Mouse (Mus musculus) G1E (cell line): Measurements from ENCODE around the gene Stoml1. TPM values are rescaled to one million over a fixed set of nuclear protein-coding genes. Genes with fewer than 3 reads are reported as not detected.

ENCODE experiments used
- ATAC-seq: 2 replicates; pipeline ENCODE4 v1.8.0; 2016; ENCODE audit warnings: mild to moderate bottlenecking; ENCODE audit not compliant: insufficient number of reproducible peaks, poor library complexity, low FRiP score, severe bottlenecking; ENCODE audit errors: extremely low read depth
- DNase-seq: peaks from one replicate; pipeline ENCODE4 v3.0.0; 2012; ENCODE audit warnings: low spot score
- H3K27me3 ChIP-seq: 2 replicates; pipeline ENCODE4 v1.6.1; 2012; ENCODE audit warnings: mild to moderate bottlenecking, low read length, inconsistent platforms; ENCODE audit not compliant: insufficient read depth
- H3K36me3 ChIP-seq: replicated peaks from 2 replicates; pipeline ENCODE3; 2012; ENCODE audit warnings: mild to moderate bottlenecking, inconsistent platforms
- H3K4me1 ChIP-seq: 2 replicates; pipeline ENCODE4 v1.6.1; 2012; ENCODE audit warnings: low read depth, low read length, inconsistent platforms, mixed read lengths; ENCODE audit not compliant: insufficient read depth
- H3K4me3 ChIP-seq: 2 replicates; pipeline ENCODE4 v1.5.1; 2012; ENCODE audit warnings: low read depth, mild to moderate bottlenecking, inconsistent platforms, low read length, moderate library complexity, mixed read lengths
- H3K9me3 ChIP-seq: replicated peaks from 2 replicates; pipeline ENCODE4 v1.6.1; 2012; ENCODE audit warnings: inconsistent platforms
- CTCF ChIP-seq: IDR thresholded peaks from 2 replicates; pipeline ENCODE4 v1.5.1; 2012; ENCODE audit warnings: low read depth, low read length, inconsistent platforms, mixed read lengths
- GATA1 ChIP-seq: IDR thresholded peaks from 2 replicates; pipeline ENCODE4 v1.6.1; 2012; ENCODE audit warnings: borderline replicate concordance, low read length, inconsistent platforms, mixed read lengths
- GATA2 ChIP-seq: IDR thresholded peaks from 2 replicates; pipeline ENCODE4 v1.6.1; 2012; ENCODE audit warnings: low read depth, low read length, inconsistent platforms, borderline replicate concordance
- POLR2AphosphoS5 ChIP-seq: IDR thresholded peaks from 2 replicates; pipeline ENCODE4 v1.6.1; 2012; ENCODE audit warnings: low read depth, low read length, inconsistent platforms; ENCODE audit not compliant: insufficient replicate concordance
- TAL1 ChIP-seq: conservative IDR thresholded peaks from 2 replicates; pipeline ENCODE4 v1.6.1; 2012; ENCODE audit warnings: low read depth, low read length, inconsistent platforms, mixed read lengths
- polyA plus RNA-seq: library from polyadenylated mRNA; stranded (reverse); fragments of >175 nt; gene quantifications from 2 replicates; pipeline ENCODE4 v1.2.3, GENCODE M21; 2012
- total RNA-seq, 2 experiments: library from RNA; stranded (forward) in 1 of 2; stranded (reverse) in 1 of 2; fragments of 200-1000 nt in 1 of 2; fragments of >200 nt in 1 of 2; fragmentation: Nextera tagmentation in 1 of 2; gene quantifications; 2 replicates each; pipeline ENCODE4 v1.2.3; 2014 to 2017

The Stoml1 gene
- total and polyA plus RNA-seq, 3 experiments: 6.4 to 8.8 (median 7.4) TPM

DNA sequence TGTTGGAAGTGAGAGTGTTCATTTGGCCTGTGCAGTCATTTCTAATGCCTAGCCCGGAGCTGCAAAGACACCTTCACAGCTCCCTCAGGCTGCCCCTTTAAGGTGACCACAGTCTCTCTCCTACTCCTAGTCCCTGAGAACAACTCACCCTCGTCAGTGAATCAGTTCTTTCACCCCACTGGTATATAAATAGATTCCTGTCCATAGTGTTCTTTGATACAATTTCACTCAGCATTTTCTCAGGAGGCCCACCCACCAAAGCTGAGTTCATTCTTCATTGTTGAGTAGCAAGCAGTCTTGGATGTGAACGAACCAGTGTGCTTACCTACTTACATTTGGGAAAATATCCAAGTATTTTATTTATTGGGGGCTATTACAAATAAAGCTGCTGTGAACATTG, 21.7 kb downstream of the Stoml1 start:
- Histone ChIP-seq H3K36me3 (no peaks in the 10 kb centered on the region), H3K9me3 (no peaks in the 10 kb centered on the region), H3K4me1 (peaks cover 59% of the 10 kb centered on the region), H3K4me3 (no peak overlapping the region), H3K27me3 (0 out of 2 replicates have a peak, but pooled peaks cover 3% of the 10 kb centered on the region)
- DNase-seq (no peak), ATAC-seq (no peak)
- no peak for TF ChIP-seq POLR2AphosphoS5

DNA sequence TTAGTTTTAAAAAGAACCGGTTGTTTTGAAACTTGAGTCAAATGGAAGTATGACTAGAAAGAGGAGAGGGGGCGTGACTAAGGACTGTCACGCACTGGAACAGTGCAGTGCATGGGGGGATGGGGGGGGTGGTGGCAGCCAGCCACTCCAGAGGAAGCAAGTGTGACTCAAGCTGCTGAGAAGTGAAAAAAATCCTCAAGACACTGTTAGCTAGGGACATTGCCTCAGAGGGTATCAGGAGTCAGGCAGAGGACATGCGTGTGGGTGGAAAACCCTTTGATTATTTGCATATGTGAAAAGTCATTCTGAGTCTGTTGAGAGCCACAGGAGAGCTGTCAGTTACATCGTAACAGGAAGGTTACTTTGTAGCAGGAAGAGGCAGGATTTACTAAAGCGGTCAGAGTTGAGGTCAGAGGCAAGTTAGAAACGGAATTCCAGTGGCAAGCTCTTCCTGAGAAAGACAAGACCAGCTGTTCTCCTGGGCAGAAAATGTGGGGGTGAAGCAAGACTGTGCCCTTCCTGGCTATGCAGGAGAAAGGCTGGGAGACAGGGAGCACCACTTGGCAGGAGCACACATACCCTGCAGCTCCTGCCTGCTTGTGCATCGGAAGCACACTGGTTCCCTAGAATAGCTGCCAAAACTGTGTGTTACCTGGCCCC, 22.3 kb downstream of the Stoml1 start:
- no peaks in the 10 kb centered on the region for H3K9me3 ChIP-seq
- peaks cover 64% of the 10 kb centered on the region for H3K4me1 ChIP-seq
- no peak for TF ChIP-seq CTCF
- no peak for TF ChIP-seq POLR2AphosphoS5
- no peak for TF ChIP-seq GATA2
- TF ChIP-seq TAL1: no peak
- no peak for TF ChIP-seq GATA1
- 0 out of 2 replicates have a peak, but pooled peaks cover 3% of the 10 kb centered on the region for H3K27me3 ChIP-seq
- DNase-seq (peak; percentile 77), ATAC-seq (peak; percentile 82)
- no peaks in the 10 kb centered on the region for H3K36me3 ChIP-seq
- peak overlapping the region; percentile 63; the same call in 1 of the 2 replicates for H3K4me3 ChIP-seq

DNA sequence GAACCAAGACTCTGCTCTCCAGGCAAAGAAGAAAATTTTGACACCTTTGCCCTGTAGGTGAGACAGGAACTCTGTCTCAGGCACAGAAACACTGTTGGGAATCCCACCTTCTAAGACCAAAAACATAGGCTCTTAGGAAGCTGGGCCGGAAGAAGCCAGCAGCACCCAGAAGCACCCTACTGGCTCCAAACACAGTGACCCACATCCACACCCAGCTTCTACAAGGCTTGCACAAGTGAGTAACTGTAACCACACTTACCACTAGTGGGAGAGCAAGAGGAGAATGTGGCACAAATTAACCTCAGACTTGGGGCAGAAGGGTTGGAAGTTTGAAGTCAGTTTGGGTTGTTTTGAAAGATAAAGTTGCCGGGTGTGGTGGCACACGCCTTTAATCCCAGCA, 22.8 kb downstream of the Stoml1 start:
- H3K9me3 ChIP-seq: no peaks in the 10 kb centered on the region
- no peak for ATAC-seq
- peaks cover 66% of the 10 kb centered on the region for H3K4me1 ChIP-seq
- H3K4me3 ChIP-seq: peak overlapping the region; percentile 63; the same call in 1 of the 2 replicates
- no peaks in the 10 kb centered on the region for H3K27me3 ChIP-seq
- TF ChIP-seq CTCF (no peak), POLR2AphosphoS5 (no peak), GATA2 (no peak), GATA1 (no peak), TAL1 (no peak)
- peak; percentile 27 for DNase-seq
- H3K36me3 ChIP-seq: no peaks in the 10 kb centered on the region

DNA sequence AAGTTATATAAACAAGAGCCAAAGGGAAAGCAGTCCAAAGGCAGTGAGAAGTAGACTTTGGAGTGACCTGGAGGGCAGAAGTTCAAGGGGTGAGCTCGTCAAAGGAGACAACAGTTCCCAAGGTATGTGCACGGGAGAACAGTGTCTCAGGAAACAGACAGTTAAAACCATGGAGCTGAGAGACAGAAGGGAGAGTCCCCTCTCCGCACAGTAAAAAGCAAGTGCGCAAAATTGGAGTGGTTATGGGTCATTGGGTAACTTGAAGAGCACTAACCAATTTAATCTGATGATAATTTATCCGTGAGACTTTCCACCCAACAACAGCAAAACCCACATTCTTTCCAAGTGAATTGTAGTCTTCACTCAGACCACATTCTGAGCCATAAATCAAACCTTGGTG, 23.4 kb downstream of the Stoml1 start:
- H3K4me1 ChIP-seq: peaks cover 62% of the 10 kb centered on the region
- TF ChIP-seq GATA1 (no peak), POLR2AphosphoS5 (no peak), CTCF (no peak), TAL1 (no peak), GATA2 (no peak)
- no peaks in the 10 kb centered on the region for H3K27me3 ChIP-seq
- no peaks in the 10 kb centered on the region for H3K36me3 ChIP-seq
- no peak for DNase-seq
- H3K4me3 ChIP-seq: no peak overlapping the region
- ATAC-seq: no peak
- H3K9me3 ChIP-seq: no peaks in the 10 kb centered on the region

DNA sequence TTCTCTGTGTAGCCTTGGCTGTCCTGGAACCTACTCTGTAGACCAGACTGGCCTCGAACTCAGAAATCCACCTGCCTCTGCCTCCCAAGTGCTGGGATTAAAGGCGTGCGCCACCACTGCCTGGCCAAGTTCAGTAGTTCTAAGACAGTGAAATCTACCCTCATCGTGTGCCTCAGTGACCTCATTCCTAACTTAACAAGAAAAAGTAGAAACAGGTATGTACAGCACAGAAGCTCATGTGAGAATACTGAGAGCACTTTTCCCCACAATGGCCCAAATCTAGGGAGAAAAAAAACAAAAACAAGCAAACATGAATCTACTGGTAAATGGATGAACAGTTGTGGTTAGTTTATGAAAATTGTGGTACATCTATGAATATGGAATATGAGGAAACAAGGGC, 25.3 kb downstream of the Stoml1 start:
- peaks cover 2% of the 10 kb centered on the region; the same call in 1 of the 2 replicates for H3K27me3 ChIP-seq
- no peaks in the 10 kb centered on the region for H3K9me3 ChIP-seq
- DNase-seq: no peak
- H3K4me3 ChIP-seq: no peak overlapping the region
- ATAC-seq: no peak
- H3K36me3 ChIP-seq: no peaks in the 10 kb centered on the region
- peaks cover 60% of the 10 kb centered on the region for H3K4me1 ChIP-seq
- TF ChIP-seq GATA1 (no peak), CTCF (no peak), POLR2AphosphoS5 (no peak), GATA2 (no peak), TAL1 (no peak)

DNA sequence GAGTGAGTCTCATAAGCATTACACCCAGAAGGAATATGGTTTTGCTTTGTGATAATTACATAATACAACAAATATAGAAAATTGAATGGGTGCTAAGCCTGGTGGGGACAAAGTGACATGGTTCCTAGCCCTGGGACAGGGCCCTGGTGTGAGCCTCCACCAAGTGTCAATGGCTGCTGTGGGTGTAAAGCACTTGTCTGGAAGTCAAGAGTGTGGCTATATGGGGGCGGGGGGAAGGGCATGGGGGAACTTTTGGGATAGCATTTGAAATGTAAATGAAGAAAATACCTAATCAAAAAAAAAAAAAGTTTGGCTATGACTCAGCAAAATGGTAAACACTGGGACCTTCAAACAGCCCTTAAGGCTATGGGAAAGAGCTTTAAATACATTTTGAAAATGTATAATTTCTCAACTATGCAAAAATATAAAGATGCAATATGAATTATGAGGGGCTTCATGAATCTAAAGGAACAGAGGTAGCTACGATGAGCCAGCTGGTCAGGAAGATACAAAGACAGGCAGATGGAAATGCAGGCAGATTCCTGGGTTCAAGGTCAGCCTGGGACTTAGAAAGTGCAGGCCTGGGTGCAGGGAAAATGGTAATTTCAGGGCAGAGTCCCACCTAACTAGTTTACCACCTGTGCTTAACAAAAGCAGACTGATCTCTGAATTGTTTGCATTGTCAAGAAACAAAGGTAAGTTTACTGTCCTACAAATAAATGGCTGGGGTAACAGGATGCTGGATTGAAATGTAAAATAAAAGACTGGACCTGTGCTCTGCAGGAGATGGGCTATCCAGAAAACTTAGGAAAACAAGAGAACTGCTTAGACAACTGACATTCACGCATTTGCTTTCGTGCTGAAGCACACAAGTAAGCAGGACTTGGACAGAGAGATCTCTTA, 26.1 kb downstream of the Stoml1 start:
- no peak for DNase-seq
- no peak for ATAC-seq
- H3K9me3 ChIP-seq: no peaks in the 10 kb centered on the region
- no peak overlapping the region for H3K4me3 ChIP-seq
- H3K36me3 ChIP-seq: no peaks in the 10 kb centered on the region
- peaks cover 57% of the 10 kb centered on the region for H3K4me1 ChIP-seq
- TF ChIP-seq POLR2AphosphoS5 (no peak), CTCF (no peak), GATA1 (no peak), GATA2 (no peak), TAL1 (no peak)
- H3K27me3 ChIP-seq: peaks cover 6% of the 10 kb centered on the region; the same call in 1 of the 2 replicates
